Mouse (Mus musculus) E14TG2a.4 (cell line): Measurements from ENCODE around the gene Olfr1391.

Experiments used
- H3K27me3 ChIP-seq: 2 replicates; pipeline ENCODE4 v1.6.1; 2014; ENCODE audit warnings: low read length, control low read depth; ENCODE audit not compliant: insufficient read depth
- H3K36me3 ChIP-seq: 2 replicates; pipeline ENCODE4 v1.6.1; 2014; ENCODE audit warnings: low read length, control low read depth; ENCODE audit not compliant: insufficient read depth
- H3K4me1 ChIP-seq: replicated peaks from 2 replicates; pipeline ENCODE4 v1.6.1; 2014; ENCODE audit warnings: low read depth, low read length, control low read depth
- H3K4me3 ChIP-seq: replicated peaks from 2 replicates; pipeline ENCODE4 v1.5.1; 2014; ENCODE audit warnings: mild to moderate bottlenecking, low read length
- H3K9me3 ChIP-seq: 2 replicates; pipeline ENCODE4 v1.6.1; 2014; ENCODE audit warnings: low read length, control low read depth
- CTCF ChIP-seq: conservative IDR thresholded peaks from 2 replicates; pipeline ENCODE4 v1.5.1; 2014; ENCODE audit warnings: low read length
- NANOG ChIP-seq: IDR thresholded peaks from 2 replicates; pipeline ENCODE4 v1.6.1; 2014; ENCODE audit warnings: borderline replicate concordance, low read length, mixed read lengths
- POU5F1 ChIP-seq: IDR thresholded peaks from 2 replicates; pipeline ENCODE4 v1.6.1; 2014; ENCODE audit warnings: low read length, borderline replicate concordance

The Olfr1391 gene

GRCm38 (mm10) chr11:49329686-49330085 lies 7.1 kb downstream of the Olfr1391 start:
- H3K4me3 ChIP-seq = no peak overlapping the region
- no peaks in the 10 kb centered on the region for H3K36me3 ChIP-seq
- H3K27me3 ChIP-seq = no peaks in the 10 kb centered on the region
- H3K9me3 ChIP-seq = no peaks in the 10 kb centered on the region
- TF ChIP-seq NANOG = no peak
- no peak for TF ChIP-seq POU5F1
- H3K4me1 ChIP-seq = no peaks in the 10 kb centered on the region

- Histone ChIP-seq H3K36me3 (no peaks in the 10 kb centered on the region), H3K9me3 (no peaks in the 10 kb centered on the region), H3K4me1 (no peaks in the 10 kb centered on the region), H3K4me3 (no peak within 1 kb of the TSS), H3K27me3 (no peaks in the 10 kb centered on the region)
- TF ChIP-seq NANOG = no peak
- TF ChIP-seq POU5F1 = no peak
- no peak for TF ChIP-seq CTCF
Observed at GRCm38 (mm10) chr11:49334888-49335287, 12.3 kb downstream of the Olfr1391 start, which contains the start of gene Olfr1390. Gene Olfr1390 (plus strand): TSS chr11:49335188.

GRCm38 (mm10) chr11:49337150-49337832 lies 14.7 kb downstream of the Olfr1391 start:
- TF ChIP-seq CTCF = no peak
- no peak for TF ChIP-seq NANOG
- no peak for TF ChIP-seq POU5F1
- Histone ChIP-seq H3K27me3 (no peaks in the 10 kb centered on the region), H3K9me3 (no peaks in the 10 kb centered on the region), H3K36me3 (no peaks in the 10 kb centered on the region), H3K4me3 (no peak overlapping the region), H3K4me1 (no peaks in the 10 kb centered on the region)
